Mouse (Mus musculus): ENCODE data around the gene Brd4. TPM values are rescaled to one million over a fixed set of nuclear protein-coding genes. Genes with fewer than 3 reads are reported as not detected.

The Brd4 gene
- total and polyA plus RNA-seq, 2 experiments from 2014 or later = 13.0 to 26.8 TPM

GRCm38 (mm10) chr17:32146718-32147117 lies 137.8 kb downstream of the Brd4 start:
- DNase-seq (ENCODE audit: low spot score) (no peak), ATAC-seq (ENCODE audit: insufficient read depth, low read depth) (no peak)
- no peak overlapping the region for H3K4me3 ChIP-seq (ENCODE audit: low read depth, low read length)
- no peak for TF ChIP-seq EP300 (IDR thresholded peaks at IDR 0.05; ENCODE audit: low read depth)
- no peak for TF ChIP-seq CTCF (IDR thresholded peaks at IDR 0.05; ENCODE audit: low read depth)
- no peak overlapping the region for H3K27ac ChIP-seq (ENCODE audit: low read depth)
- H3K4me1 ChIP-seq (ENCODE audit: control insufficient read depth, insufficient read depth) = no peaks in the 10 kb centered on the region
- no peaks in the 10 kb centered on the region for H3K9me3 ChIP-seq (replicated peaks; ENCODE audit: control insufficient read depth, low read length)
- no peak overlapping the region for H3K4me2 ChIP-seq (ENCODE audit: low read depth, low read length)
- 92% methylated on average over 8 of the region's 8 CpGs for WGBS
- H3K9ac ChIP-seq (replicated peaks; ENCODE audit: low read depth, low read length) = no peak overlapping the region
- no peaks in the 10 kb centered on the region for H3K27me3 ChIP-seq (ENCODE audit: control insufficient read depth, insufficient read depth, low read length)
- H3K36me3 ChIP-seq (replicated peaks; ENCODE audit: control insufficient read depth, insufficient read depth, low read length) = no peaks in the 10 kb centered on the region

Other genes starting within 250 kb of the Brd4 start
- gene Rrp1b, start 248.6 kb downstream of the Brd4 start, total RNA-seq (2014; rRNA removed; ENCODE audit: low replicate concordance) = 37.1 and 59.7 TPM in 2 replicates
- 14.8 and 16.5 TPM in 2 replicates for gene Rrp1b, start 248.6 kb downstream of the Brd4 start, polyA plus RNA-seq (2015; fragmentation: Nextera tagmentation; extraction: Ambion mirVana)
- gene Hsf2bp, start 248.4 kb downstream of the Brd4 start, total RNA-seq (2014; rRNA removed; ENCODE audit: low replicate concordance) = not detected in 2 replicates
- gene Hsf2bp, start 248.4 kb downstream of the Brd4 start, polyA plus RNA-seq (2015; fragmentation: Nextera tagmentation; extraction: Ambion mirVana) = 0.19 and 0.29 TPM in 2 replicates
- gene Notch3, start 117.9 kb downstream of the Brd4 start, total RNA-seq (2014; rRNA removed; ENCODE audit: low replicate concordance) = 36.8 and 53.6 TPM in 2 replicates
- gene Notch3, start 117.9 kb downstream of the Brd4 start, polyA plus RNA-seq (2015; fragmentation: Nextera tagmentation; extraction: Ambion mirVana) = 3.7 TPM in 2 replicates
- 3.4 TPM in 1 of 2 replicates, not detected in the other for gene Ephx3, start 95.2 kb downstream of the Brd4 start, total RNA-seq (2014; rRNA removed; ENCODE audit: low replicate concordance)
- 0.12 and 0.18 TPM in 2 replicates for gene Ephx3, start 95.2 kb downstream of the Brd4 start, polyA plus RNA-seq (2015; fragmentation: Nextera tagmentation; extraction: Ambion mirVana)
- gene Akap8, start 36.5 kb upstream of the Brd4 start, total RNA-seq (2014; rRNA removed; ENCODE audit: low replicate concordance) = 65.8 and 110 TPM in 2 replicates
- 31.0 and 40.2 TPM in 2 replicates for gene Akap8, start 36.5 kb upstream of the Brd4 start, polyA plus RNA-seq (2015; fragmentation: Nextera tagmentation; extraction: Ambion mirVana)
- 38.5 and 80.6 TPM in 2 replicates for gene Akap8l, start 65.9 kb upstream of the Brd4 start, total RNA-seq (2014; rRNA removed; ENCODE audit: low replicate concordance)
- 66.4 and 70.8 TPM in 2 replicates for gene Akap8l, start 65.9 kb upstream of the Brd4 start, polyA plus RNA-seq (2015; fragmentation: Nextera tagmentation; extraction: Ambion mirVana)
- 14.2 and 21.4 TPM in 2 replicates for gene Wiz, start 104.7 kb upstream of the Brd4 start, total RNA-seq (2014; rRNA removed; ENCODE audit: low replicate concordance)
- gene Wiz, start 104.7 kb upstream of the Brd4 start, polyA plus RNA-seq (2015; fragmentation: Nextera tagmentation; extraction: Ambion mirVana) = 6.8 and 7.0 TPM in 2 replicates
- 7.3 and 15.0 TPM in 2 replicates for gene Rasal3, start 118.9 kb upstream of the Brd4 start, total RNA-seq (2014; rRNA removed; ENCODE audit: low replicate concordance)
- gene Rasal3, start 118.9 kb upstream of the Brd4 start, polyA plus RNA-seq (2015; fragmentation: Nextera tagmentation; extraction: Ambion mirVana) = 0.40 TPM in 2 replicates
- gene Pglyrp2, start 139.4 kb upstream of the Brd4 start, total RNA-seq (2014; rRNA removed; ENCODE audit: low replicate concordance) = not detected in 2 replicates
- gene Pglyrp2, start 139.4 kb upstream of the Brd4 start, polyA plus RNA-seq (2015; fragmentation: Nextera tagmentation; extraction: Ambion mirVana) = not detected in 2 replicates
- 0.23 and 4.0 TPM in 2 replicates for gene Cyp4f39, start 168.0 kb upstream of the Brd4 start, total RNA-seq (2014; rRNA removed; ENCODE audit: low replicate concordance)
- 0.14 and 0.16 TPM in 2 replicates for gene Cyp4f39, start 168.0 kb upstream of the Brd4 start, polyA plus RNA-seq (2015; fragmentation: Nextera tagmentation; extraction: Ambion mirVana)
- gene Cyp4f17, start 221.3 kb upstream of the Brd4 start, total RNA-seq (2014; rRNA removed; ENCODE audit: low replicate concordance) = 5.0 and 16.1 TPM in 2 replicates
- gene Cyp4f17, start 221.3 kb upstream of the Brd4 start, polyA plus RNA-seq (2015; fragmentation: Nextera tagmentation; extraction: Ambion mirVana) = 5.9 and 6.1 TPM in 2 replicates